Mouse (Mus musculus): Measurements from ENCODE around the gene Ubash3a.

DNA sequence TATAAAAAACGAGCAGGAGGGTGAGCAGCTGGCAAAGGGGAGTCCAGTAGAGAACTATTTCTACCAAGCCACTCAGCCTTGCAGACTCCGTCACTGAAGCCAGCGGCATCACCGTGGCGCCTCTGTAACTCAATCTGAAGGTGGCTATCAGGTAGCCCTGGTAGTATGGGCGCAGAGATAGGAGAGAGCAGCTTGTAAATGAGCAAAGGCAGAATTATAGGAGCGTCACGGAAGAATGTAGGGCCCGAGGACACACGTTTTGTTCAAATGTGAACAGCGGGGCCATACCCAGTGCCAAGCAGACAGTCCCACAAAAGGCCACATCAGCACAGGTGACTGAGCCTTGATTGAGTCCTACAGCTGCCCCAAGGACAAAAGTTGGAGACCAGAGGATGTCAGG, 8.8 kb upstream of the Ubash3a start, which contains the start of gene Tmprss3:
- TF ChIP-seq GATA1 (IDR thresholded peaks at IDR 0.05; ENCODE audit: low read length) (no peak), TAL1 (IDR thresholded peaks at IDR 0.05; ENCODE audit: low read length) (no peak)
